Mouse (Mus musculus) neural tube, embryonic 11.5 days (tissue): Measurements from ENCODE around the gene Ccnd2. TPM values are rescaled to one million over a fixed set of nuclear protein-coding genes. Genes with fewer than 3 reads are reported as not detected.

Experiments
- ATAC-seq: fragments of 200-750 bp; cut with Nextera tagmentation; 2 replicates; pipeline ENCODE4 v1.8.0; 2017; ENCODE audit warnings: moderate number of reproducible peaks, mild to moderate bottlenecking, moderate TSS enrichment, moderate library complexity; ENCODE audit not compliant: insufficient read depth, low FRiP score, low TSS enrichment
- DNase-seq: peaks from one replicate; pipeline ENCODE4 v3.0.0-alpha.2; 2015; ENCODE audit warnings: low spot score
- H3K27ac ChIP-seq: fragments of 300-500 bp; sonication (generic); 2 replicates; pipeline ENCODE4 v1.5.1; 2014; ENCODE audit warnings: low read depth, mild to moderate bottlenecking, low read length
- H3K27me3 ChIP-seq: fragments of 300-500 bp; sonication (generic); 2 replicates; pipeline ENCODE4 v1.6.1; 2014; ENCODE audit warnings: mild to moderate bottlenecking, low read length, mixed read lengths; ENCODE audit not compliant: control insufficient read depth, insufficient read depth
- H3K36me3 ChIP-seq: fragments of 300-500 bp; sonication (generic); 2 replicates; pipeline ENCODE4 v1.6.1; 2014; ENCODE audit warnings: mild to moderate bottlenecking, low read length, moderate library complexity, mixed read lengths; ENCODE audit not compliant: control insufficient read depth, insufficient read depth
- H3K4me1 ChIP-seq: fragments of 300-500 bp; sonication (generic); 2 replicates; pipeline ENCODE4 v1.6.1; 2014; ENCODE audit warnings: low read length, mixed read lengths; ENCODE audit not compliant: control insufficient read depth, insufficient read depth
- H3K4me2 ChIP-seq: fragments of 300-500 bp; sonication (generic); 2 replicates; pipeline ENCODE4 v1.6.1; 2014; ENCODE audit warnings: low read depth, mild to moderate bottlenecking, moderate library complexity
- H3K4me3 ChIP-seq: fragments of 300-500 bp; sonication (generic); 2 replicates; pipeline ENCODE4 v1.5.1; 2014; ENCODE audit warnings: low read depth, low read length
- H3K9ac ChIP-seq: fragments of 300-500 bp; sonication (generic); 2 replicates; pipeline ENCODE4 v1.6.1; 2014; ENCODE audit warnings: mild to moderate bottlenecking, low read length
- H3K9me3 ChIP-seq: fragments of 300-500 bp; sonication (generic); 2 replicates; pipeline ENCODE4 v1.6.1; 2016; ENCODE audit warnings: low read length; ENCODE audit not compliant: control insufficient read depth
- WGBS: fragments of 180-500 bp; shearing (Covaris S2); extraction: QIAGEN DNeasy Blood & Tissue Kit; methylation state at CpG from one replicate; pipeline ENCODE4 v1.1.7; 2014; 5-methylcytosine and 5-hydroxymethylcytosine counted together
- polyA plus RNA-seq: library from polyadenylated mRNA; unstranded; fragments of >200 nt; fragmentation: Nextera tagmentation; extraction: Ambion mirVana; gene quantifications from 2 replicates; pipeline ENCODE4 v1.2.1, GENCODE M21; 2014

The Ccnd2 gene
- polyA plus RNA-seq, 1 experiment from 2014 or later: 934 TPM

GRCm38 (mm10) chr6:127079867-127080731 is 71.9 kb downstream of the Ccnd2 start:
- Histone ChIP-seq H3K4me1 (no peaks in the 10 kb centered on the region), H3K4me3 (peak overlapping the region; percentile 51), H3K9ac (peak overlapping the region; percentile 74), H3K36me3 (no peaks in the 10 kb centered on the region), H3K9me3 (no peaks in the 10 kb centered on the region), H3K27me3 (peaks cover 5% of the 10 kb centered on the region), H3K27ac (no peak overlapping the region), H3K4me2 (peak overlapping the region; percentile 93)
- ATAC-seq: peak; percentile 85
- whole genome bisulfite sequencing: 1% methylated on average over 59 of the region's 59 CpGs
- peak; percentile 85 for DNase-seq

Other genes with a start within 250 kb of the Ccnd2 start
- 0.11 and 0.12 TPM in 2 replicates for gene Dyrk4, start 230.4 kb downstream of the Ccnd2 start, polyA plus RNA-seq
- 73.2 and 75.4 TPM in 2 replicates for gene Rad51ap1, start 212.6 kb downstream of the Ccnd2 start, polyA plus RNA-seq
- 21.2 and 24.2 TPM in 2 replicates for gene D6Wsu163e, start 212.2 kb downstream of the Ccnd2 start, polyA plus RNA-seq
- gene Fgf6, start 136.6 kb downstream of the Ccnd2 start, polyA plus RNA-seq: 1.1 and 1.2 TPM in 2 replicates
- gene Fgf23, start 79.3 kb downstream of the Ccnd2 start, polyA plus RNA-seq: not detected in 2 replicates
- gene Tigar, start 42.6 kb downstream of the Ccnd2 start, polyA plus RNA-seq: 7.3 and 7.8 TPM in 2 replicates